Mouse (Mus musculus): ENCODE measurements around the gene Kcnd3. TPM values are rescaled to one million over a fixed set of nuclear protein-coding genes. Genes with fewer than 3 reads are reported as not detected.

Kcnd3 gene
- polyA plus RNA-seq, 1 experiment = not detected

- Histone ChIP-seq H3K27me3 (ENCODE audit: control insufficient read depth) (no peaks in the 10 kb centered on the region), H3K9me3 (ENCODE audit: control insufficient read depth, low read length) (no peaks in the 10 kb centered on the region), H3K4me1 (ENCODE audit: control insufficient read depth) (no peaks in the 10 kb centered on the region), H3K4me3 (replicated peaks) (no peak overlapping the region), H3K36me3 (ENCODE audit: control insufficient read depth) (no peaks in the 10 kb centered on the region)
- TF ChIP-seq TAL1 (IDR thresholded peaks at IDR 0.05; ENCODE audit: low read length) (no peak), GATA1 (IDR thresholded peaks at IDR 0.05; ENCODE audit: low read length) (no peak)
Measured at GRCm38 (mm10) chr3:105566973-105567372, 114.8 kb downstream of the Kcnd3 start.

- no peak for TF ChIP-seq TAL1 (IDR thresholded peaks at IDR 0.05; ENCODE audit: low read length)
- TF ChIP-seq GATA1 (IDR thresholded peaks at IDR 0.05; ENCODE audit: low read length) = no peak
- Histone ChIP-seq H3K4me1 (ENCODE audit: control insufficient read depth) (no peaks in the 10 kb centered on the region), H3K9me3 (ENCODE audit: control insufficient read depth, low read length) (no peaks in the 10 kb centered on the region), H3K36me3 (ENCODE audit: control insufficient read depth) (no peaks in the 10 kb centered on the region), H3K27me3 (ENCODE audit: control insufficient read depth) (no peaks in the 10 kb centered on the region), H3K4me3 (replicated peaks) (no peak overlapping the region)
Measured at GRCm38 (mm10) chr3:105567472-105567871, 115.3 kb downstream of the Kcnd3 start.

GRCm38 (mm10) chr3:105568403-105568802, 116.3 kb downstream of the Kcnd3 start:
- no peak for TF ChIP-seq TAL1 (IDR thresholded peaks at IDR 0.05; ENCODE audit: low read length)
- TF ChIP-seq GATA1 (IDR thresholded peaks at IDR 0.05; ENCODE audit: low read length) = no peak
- Histone ChIP-seq H3K9me3 (ENCODE audit: control insufficient read depth, low read length) (no peaks in the 10 kb centered on the region), H3K4me1 (ENCODE audit: control insufficient read depth) (no peaks in the 10 kb centered on the region), H3K4me3 (replicated peaks) (no peak overlapping the region), H3K36me3 (ENCODE audit: control insufficient read depth) (no peaks in the 10 kb centered on the region), H3K27me3 (ENCODE audit: control insufficient read depth) (no peaks in the 10 kb centered on the region)

GRCm38 (mm10) chr3:105568851-105569250, 116.7 kb downstream of the Kcnd3 start:
- H3K27me3 ChIP-seq (ENCODE audit: control insufficient read depth) = no peaks in the 10 kb centered on the region
- H3K4me1 ChIP-seq (ENCODE audit: control insufficient read depth) = no peaks in the 10 kb centered on the region
- TF ChIP-seq GATA1 (IDR thresholded peaks at IDR 0.05; ENCODE audit: low read length) (no peak), TAL1 (IDR thresholded peaks at IDR 0.05; ENCODE audit: low read length) (no peak)
- H3K4me3 ChIP-seq (replicated peaks) = no peak overlapping the region
- H3K36me3 ChIP-seq (ENCODE audit: control insufficient read depth) = no peaks in the 10 kb centered on the region
- no peaks in the 10 kb centered on the region for H3K9me3 ChIP-seq (ENCODE audit: control insufficient read depth, low read length)

GRCm38 (mm10) chr3:105569310-105569752, 117.2 kb downstream of the Kcnd3 start:
- no peak for TF ChIP-seq TAL1 (IDR thresholded peaks at IDR 0.05; ENCODE audit: low read length)
- no peak for TF ChIP-seq GATA1 (IDR thresholded peaks at IDR 0.05; ENCODE audit: low read length)
- Histone ChIP-seq H3K36me3 (ENCODE audit: control insufficient read depth) (no peaks in the 10 kb centered on the region), H3K9me3 (ENCODE audit: control insufficient read depth, low read length) (no peaks in the 10 kb centered on the region), H3K4me3 (replicated peaks) (no peak overlapping the region), H3K27me3 (ENCODE audit: control insufficient read depth) (no peaks in the 10 kb centered on the region), H3K4me1 (ENCODE audit: control insufficient read depth) (no peaks in the 10 kb centered on the region)

GRCm38 (mm10) chr3:105569950-105570349, 117.8 kb downstream of the Kcnd3 start:
- Histone ChIP-seq H3K4me3 (replicated peaks) (no peak overlapping the region), H3K9me3 (ENCODE audit: control insufficient read depth, low read length) (no peaks in the 10 kb centered on the region), H3K27me3 (ENCODE audit: control insufficient read depth) (no peaks in the 10 kb centered on the region), H3K4me1 (ENCODE audit: control insufficient read depth) (no peaks in the 10 kb centered on the region), H3K36me3 (ENCODE audit: control insufficient read depth) (no peaks in the 10 kb centered on the region)
- TF ChIP-seq TAL1 (IDR thresholded peaks at IDR 0.05; ENCODE audit: low read length) (no peak), GATA1 (IDR thresholded peaks at IDR 0.05; ENCODE audit: low read length) (no peak)

- Histone ChIP-seq H3K4me3 (replicated peaks) (no peak overlapping the region), H3K9me3 (ENCODE audit: control insufficient read depth, low read length) (no peaks in the 10 kb centered on the region)
Measured at GRCm38 (mm10) chr3:105570818-105571217, 118.7 kb downstream of the Kcnd3 start.

GRCm38 (mm10) chr3:105571944-105572343, 119.8 kb downstream of the Kcnd3 start:
- Histone ChIP-seq H3K9me3 (ENCODE audit: control insufficient read depth, low read length) (no peaks in the 10 kb centered on the region), H3K27me3 (ENCODE audit: control insufficient read depth) (no peaks in the 10 kb centered on the region), H3K36me3 (ENCODE audit: control insufficient read depth) (no peaks in the 10 kb centered on the region), H3K4me3 (replicated peaks) (no peak overlapping the region), H3K4me1 (ENCODE audit: control insufficient read depth) (no peaks in the 10 kb centered on the region)
- TF ChIP-seq GATA1 (IDR thresholded peaks at IDR 0.05; ENCODE audit: low read length) = no peak
- no peak for TF ChIP-seq TAL1 (IDR thresholded peaks at IDR 0.05; ENCODE audit: low read length)

More at GRCm38 (mm10) chr3:105570818-105571217, 118.7 kb downstream of the Kcnd3 start:
- Histone ChIP-seq H3K27me3 (ENCODE audit: control insufficient read depth) (no peaks in the 10 kb centered on the region), H3K4me1 (ENCODE audit: control insufficient read depth) (no peaks in the 10 kb centered on the region), H3K36me3 (ENCODE audit: control insufficient read depth) (no peaks in the 10 kb centered on the region)
- no peak for TF ChIP-seq GATA1 (IDR thresholded peaks at IDR 0.05; ENCODE audit: low read length)

GRCm38 (mm10) chr3:105573156-105573555, 121.0 kb downstream of the Kcnd3 start:
- H3K27me3 ChIP-seq (ENCODE audit: control insufficient read depth) = no peaks in the 10 kb centered on the region
- H3K9me3 ChIP-seq (ENCODE audit: control insufficient read depth, low read length) = no peaks in the 10 kb centered on the region
- no peaks in the 10 kb centered on the region for H3K36me3 ChIP-seq (ENCODE audit: control insufficient read depth)
- TF ChIP-seq TAL1 (IDR thresholded peaks at IDR 0.05; ENCODE audit: low read length) (no peak), GATA1 (IDR thresholded peaks at IDR 0.05; ENCODE audit: low read length) (no peak)
- no peaks in the 10 kb centered on the region for H3K4me1 ChIP-seq (ENCODE audit: control insufficient read depth)
- H3K4me3 ChIP-seq (replicated peaks) = no peak overlapping the region

GRCm38 (mm10) chr3:105578320-105578719, 126.2 kb downstream of the Kcnd3 start:
- Histone ChIP-seq H3K4me1 (ENCODE audit: control insufficient read depth) (no peaks in the 10 kb centered on the region), H3K27me3 (ENCODE audit: control insufficient read depth) (no peaks in the 10 kb centered on the region), H3K36me3 (ENCODE audit: control insufficient read depth) (no peaks in the 10 kb centered on the region), H3K9me3 (ENCODE audit: control insufficient read depth, low read length) (no peaks in the 10 kb centered on the region), H3K4me3 (replicated peaks) (no peak overlapping the region)
- TF ChIP-seq TAL1 (IDR thresholded peaks at IDR 0.05; ENCODE audit: low read length) = no peak
- TF ChIP-seq GATA1 (IDR thresholded peaks at IDR 0.05; ENCODE audit: low read length) = no peak

Measured in erythroblast, embryonic 14.5 days (primary cell).